Mouse (Mus musculus) R1 (cell line): ENCODE measurements around the gene Lrrc49.

Experiments
- DNase-seq: peaks from one replicate; pipeline ENCODE4 v3.0.0-alpha.2; 2018; ENCODE audit warnings: low read depth, low spot score

Gene Lrrc49

GRCm38 (mm10) chr9:60676429-60676828 lies 11.5 kb downstream of the Lrrc49 start:
- DNase-seq: no peak

GRCm38 (mm10) chr9:60674780-60675179 lies 13.2 kb downstream of the Lrrc49 start:
- DNase-seq: no peak

DNA sequence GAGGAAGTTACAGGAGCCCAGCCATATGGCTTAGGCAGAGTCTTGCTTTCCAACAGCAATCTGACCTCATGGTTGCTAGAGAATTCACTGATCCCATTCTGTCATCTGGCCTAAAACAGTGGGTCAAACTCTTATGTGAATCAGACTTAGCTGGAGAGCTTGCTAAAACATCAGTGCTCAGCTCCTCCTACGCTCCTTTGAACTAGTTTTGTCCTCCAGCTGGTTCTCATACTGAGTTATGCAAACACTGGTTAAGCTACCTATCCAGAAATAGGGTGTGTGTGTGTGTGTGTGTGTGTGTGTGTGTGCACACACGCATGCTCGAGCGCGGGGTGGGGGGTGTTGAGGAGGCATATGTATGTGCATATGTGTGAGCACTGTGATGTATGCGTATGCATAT lies 15.4 kb downstream of the Lrrc49 start:
- DNase-seq: no peak

GRCm38 (mm10) chr9:60668886-60669285 lies 19.1 kb downstream of the Lrrc49 start:
- no peak for DNase-seq

- no peak for DNase-seq
Measured at GRCm38 (mm10) chr9:60665535-60665934, 22.4 kb downstream of the Lrrc49 start.

DNA sequence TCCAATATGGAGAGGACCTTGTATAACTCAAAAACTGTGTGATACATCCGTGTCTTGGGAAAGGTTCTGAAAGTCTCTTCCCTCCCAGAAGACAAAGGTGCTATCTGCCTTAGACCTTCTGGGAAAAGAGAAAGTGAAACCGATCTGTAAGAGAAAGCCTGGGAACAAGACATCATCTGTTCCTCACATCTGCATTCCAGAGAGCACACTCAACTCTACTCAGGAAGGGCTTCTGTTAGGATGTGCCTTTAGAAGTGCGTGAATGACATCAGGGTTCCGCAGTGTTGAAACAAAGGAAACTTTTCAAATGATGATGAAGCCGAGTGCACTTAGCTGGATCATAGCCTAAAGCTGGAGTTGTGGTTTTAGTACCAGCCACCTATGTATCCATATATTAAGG lies 23.1 kb downstream of the Lrrc49 start:
- DNase-seq: peak; percentile 34

GRCm38 (mm10) chr9:60664385-60664784 lies 23.6 kb downstream of the Lrrc49 start:
- no peak for DNase-seq

DNA sequence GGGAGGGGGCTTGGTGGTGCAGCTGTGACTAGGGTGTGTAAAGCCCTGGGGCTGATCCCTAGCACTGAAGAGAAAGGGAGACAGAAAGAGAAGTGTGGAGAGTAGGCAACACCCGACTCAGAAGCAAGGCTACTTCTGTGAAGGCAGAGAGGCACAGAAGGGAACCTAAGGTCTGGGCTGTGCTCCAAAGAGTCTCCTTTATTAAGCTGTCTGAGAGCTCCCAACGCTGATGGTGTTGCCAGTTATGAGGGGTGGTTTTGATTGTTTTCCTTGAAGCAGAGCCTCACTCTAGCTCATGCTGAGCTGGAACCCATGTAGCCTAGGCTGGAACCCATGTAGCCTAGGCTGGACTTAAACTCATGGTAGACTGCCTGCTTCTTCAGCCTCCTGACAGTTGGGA lies 25.0 kb downstream of the Lrrc49 start:
- DNase-seq: no peak

GRCm38 (mm10) chr9:60653582-60653981 lies 34.4 kb downstream of the Lrrc49 start:
- no peak for DNase-seq

DNA sequence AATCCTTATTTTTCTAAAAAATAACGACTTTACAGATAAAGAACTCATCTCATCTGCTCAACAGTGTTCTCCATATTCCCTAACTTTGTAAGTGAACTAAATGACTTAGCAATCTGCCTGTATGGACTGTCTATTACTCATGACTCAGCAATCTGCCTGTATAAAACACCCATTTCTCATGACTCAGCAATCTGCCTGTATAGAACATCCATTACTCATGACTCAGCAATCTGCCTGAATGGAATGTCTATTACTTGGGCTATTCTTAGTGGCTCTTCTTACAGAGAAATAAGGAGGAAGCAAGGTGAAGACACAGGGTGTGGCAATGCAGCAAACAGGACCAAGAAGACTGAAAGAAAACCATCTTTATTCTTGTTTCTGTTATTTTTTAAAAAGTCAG lies 34.8 kb downstream of the Lrrc49 start:
- peak; percentile 31 for DNase-seq

DNA sequence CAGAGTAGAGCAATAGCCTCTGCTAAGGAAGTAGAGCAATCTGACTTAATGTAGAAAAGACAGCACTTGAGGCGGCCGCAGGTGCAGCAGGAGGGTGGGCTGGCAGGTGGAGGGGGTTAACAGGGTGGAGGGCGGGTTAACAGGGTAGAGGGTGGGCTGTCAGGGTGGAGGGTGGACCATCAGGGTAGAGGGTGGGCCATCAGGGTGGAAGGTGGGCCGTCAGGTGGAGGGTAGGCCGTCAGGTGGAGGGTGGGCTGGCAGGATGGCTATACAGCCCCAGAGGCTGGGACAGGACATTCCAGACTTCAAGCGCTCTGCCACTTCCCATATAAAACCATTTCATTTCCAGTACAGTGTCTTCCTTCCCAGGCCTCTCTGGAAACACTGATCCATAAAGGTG lies 37.7 kb downstream of the Lrrc49 start:
- DNase-seq: no peak

DNA sequence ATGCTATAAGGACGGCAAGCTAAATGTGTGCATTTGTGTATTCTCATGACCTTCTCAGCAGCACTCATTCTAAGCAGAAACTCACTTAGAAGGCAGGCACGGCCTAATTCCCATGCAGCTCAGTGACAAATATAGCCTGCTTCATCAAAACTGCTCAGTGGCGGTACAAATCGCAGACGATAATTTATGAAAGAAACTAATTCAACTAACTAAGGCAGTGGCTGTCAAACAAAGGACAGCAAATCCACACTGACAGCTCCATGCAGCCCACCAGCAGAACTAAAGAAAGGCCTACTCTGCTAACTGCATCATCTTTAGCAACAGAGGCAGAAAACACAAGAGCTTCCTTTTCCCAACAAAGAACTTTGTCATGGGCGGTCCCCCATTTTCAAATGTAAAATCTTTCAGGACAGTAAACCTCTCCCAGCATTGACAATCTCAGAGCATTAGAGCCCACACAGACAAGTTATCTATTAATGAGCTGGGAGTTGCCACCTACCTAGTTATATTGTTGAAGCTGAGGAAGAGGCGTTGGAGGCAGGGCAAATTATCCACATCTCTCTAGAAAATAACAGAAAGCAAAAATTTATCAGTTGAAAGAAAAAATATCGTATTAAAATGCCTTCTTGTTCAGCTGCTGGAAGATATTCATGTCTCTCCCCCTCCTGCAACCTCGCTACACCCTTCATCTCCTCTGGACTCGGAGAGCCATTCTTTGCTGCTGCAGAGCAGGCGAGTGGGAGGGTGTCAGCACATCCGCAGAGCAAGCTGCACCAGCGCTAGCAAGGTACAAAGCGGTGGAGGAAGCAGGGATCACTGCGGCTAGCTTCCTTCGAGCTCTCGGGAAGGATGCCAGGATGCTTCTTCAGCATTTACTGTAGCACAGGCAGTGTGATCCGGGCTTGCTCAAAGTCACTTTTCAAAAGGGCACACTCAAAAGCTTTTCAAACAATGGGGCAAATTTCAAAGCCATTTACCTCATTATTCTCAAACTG lies 38.7 kb downstream of the Lrrc49 start:
- peak; percentile 13 for DNase-seq

DNA sequence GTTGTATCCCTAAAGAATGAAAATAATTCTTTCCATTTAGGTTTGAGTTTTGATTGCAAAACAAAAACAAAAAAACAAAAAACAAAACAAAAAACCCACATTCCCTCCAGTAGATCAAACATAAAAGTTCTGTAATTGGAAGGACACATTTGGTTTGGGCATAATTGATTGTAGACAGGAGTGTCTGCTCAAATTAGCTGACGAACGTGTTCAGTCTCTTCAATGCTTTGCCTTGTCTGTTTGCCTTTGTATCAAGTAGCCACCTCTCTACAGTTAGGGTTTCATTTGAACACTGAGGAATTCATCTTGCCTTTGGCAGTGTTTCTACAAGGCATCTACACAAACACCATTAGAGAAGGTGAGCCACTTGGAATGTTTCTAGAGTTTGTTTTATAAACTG lies 54.4 kb downstream of the Lrrc49 start:
- DNase-seq: no peak

DNA sequence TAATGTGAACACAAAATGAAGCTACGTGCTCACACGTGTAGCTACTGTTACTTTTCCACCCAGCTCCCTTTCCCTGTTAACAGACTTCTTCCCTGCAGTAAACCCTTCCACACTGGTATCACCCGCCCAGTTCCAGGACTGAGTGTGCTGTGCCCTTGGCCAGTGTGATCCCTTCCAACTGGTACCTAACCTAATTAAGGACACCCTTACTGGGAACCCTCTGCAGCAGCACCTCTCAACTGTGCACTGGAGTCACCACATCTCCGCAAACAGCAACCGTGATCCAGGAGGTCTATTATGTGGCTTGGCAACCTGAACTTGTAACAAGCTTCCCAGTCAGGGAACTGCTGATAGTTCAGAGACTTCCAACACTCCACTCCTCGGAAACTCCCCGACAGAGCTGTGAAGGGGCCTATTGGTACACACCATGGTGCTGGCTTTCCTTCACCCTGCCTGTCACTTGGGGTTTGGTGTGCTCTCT lies 61.6 kb downstream of the Lrrc49 start:
- no peak for DNase-seq

GRCm38 (mm10) chr9:60625895-60626294 lies 62.1 kb downstream of the Lrrc49 start:
- DNase-seq: no peak

- no peak for DNase-seq
Measured at GRCm38 (mm10) chr9:60616946-60617345, 71.0 kb downstream of the Lrrc49 start.

GRCm38 (mm10) chr9:60616359-60616758 lies 71.6 kb downstream of the Lrrc49 start:
- no peak for DNase-seq

DNA sequence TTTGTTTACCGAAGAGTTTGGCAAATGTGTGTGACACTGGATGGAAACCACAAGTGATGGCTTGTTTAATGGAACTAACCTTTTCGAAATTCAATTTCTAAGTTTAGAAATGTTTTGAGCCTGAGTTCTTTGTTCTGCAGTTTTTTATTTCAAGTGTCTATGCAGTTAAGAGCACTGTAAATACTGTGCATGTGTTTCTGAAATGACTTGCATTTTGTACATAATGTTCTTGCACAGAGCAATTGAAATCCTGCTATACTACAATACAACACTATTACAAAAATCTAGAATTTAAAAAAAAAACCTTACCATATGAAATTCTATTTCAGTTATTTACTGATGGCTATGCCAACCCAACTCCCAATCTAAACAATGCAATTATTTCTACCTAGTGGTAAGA lies 75.7 kb downstream of the Lrrc49 start:
- DNase-seq: no peak

GRCm38 (mm10) chr9:60610194-60610593 lies 77.8 kb downstream of the Lrrc49 start:
- DNase-seq: no peak

GRCm38 (mm10) chr9:60608857-60609256 lies 79.1 kb downstream of the Lrrc49 start:
- no peak for DNase-seq

DNA sequence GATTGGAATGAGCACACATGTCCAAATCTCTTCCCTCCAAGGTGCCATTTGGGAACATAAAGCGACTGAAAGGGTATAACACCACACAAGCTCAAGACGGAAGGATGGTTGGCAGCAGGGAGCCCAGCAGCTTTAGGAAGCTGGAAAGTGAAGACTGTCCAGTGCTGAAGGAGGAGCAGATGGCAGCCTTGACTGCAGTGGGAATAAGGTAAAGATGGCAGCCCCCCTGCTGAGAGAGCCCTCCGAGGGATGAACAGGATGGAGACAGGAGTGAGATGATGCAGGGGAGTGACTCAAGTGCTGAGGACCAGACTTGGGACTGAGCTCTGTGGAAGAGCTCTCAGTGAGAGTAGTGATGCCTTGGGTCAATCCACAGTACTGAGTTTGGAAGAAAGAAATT lies 79.9 kb downstream of the Lrrc49 start:
- DNase-seq: no peak

GRCm38 (mm10) chr9:60604971-60605370 lies 83.0 kb downstream of the Lrrc49 start:
- no peak for DNase-seq

DNA sequence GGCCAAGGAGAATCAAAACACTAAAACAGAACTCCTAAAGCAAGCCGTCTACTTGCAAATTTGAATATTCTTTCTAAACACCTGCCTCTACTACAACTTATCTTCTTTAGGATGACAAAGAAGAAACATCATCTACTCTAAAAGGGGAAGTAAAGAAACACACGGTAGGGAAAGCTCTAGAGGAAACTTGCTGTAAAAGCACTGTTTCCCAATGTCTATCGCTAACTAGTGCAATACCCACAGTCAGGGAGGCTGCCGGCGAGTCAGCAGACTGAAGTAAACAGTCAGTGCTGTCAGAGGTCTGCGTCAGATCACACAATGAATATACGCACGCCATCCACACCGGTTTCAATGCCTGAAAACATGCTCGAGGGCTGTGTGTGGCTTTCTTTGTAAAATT lies 86.0 kb downstream of the Lrrc49 start:
- no peak for DNase-seq
